Mouse (Mus musculus): ENCODE measurements around the gene Pdlim5.

The Pdlim5 gene

GRCm38 (mm10) chr3:142339440-142340251 lies 55.9 kb downstream of the Pdlim5 start:
- DNase-seq (ENCODE audit: low read depth) = no peak

- DNase-seq (ENCODE audit: low read depth) = no peak
Measured at GRCm38 (mm10) chr3:142338058-142338457, 57.4 kb downstream of the Pdlim5 start.

- DNase-seq (ENCODE audit: low read depth) = no peak
Measured at GRCm38 (mm10) chr3:142334496-142334895, 61.0 kb downstream of the Pdlim5 start.

- DNase-seq (ENCODE audit: low read depth) = no peak
Measured at GRCm38 (mm10) chr3:142333458-142333857, 62.0 kb downstream of the Pdlim5 start.

- DNase-seq (ENCODE audit: low read depth) = no peak
Measured at GRCm38 (mm10) chr3:142332716-142333115, 62.8 kb downstream of the Pdlim5 start.

GRCm38 (mm10) chr3:142331872-142332554 lies 63.5 kb downstream of the Pdlim5 start:
- DNase-seq (ENCODE audit: low read depth) = no peak

GRCm38 (mm10) chr3:142330425-142330824 lies 65.1 kb downstream of the Pdlim5 start:
- no peak for DNase-seq (ENCODE audit: low read depth)

GRCm38 (mm10) chr3:142323592-142323991 lies 71.9 kb downstream of the Pdlim5 start:
- no peak for DNase-seq (ENCODE audit: low read depth)

- DNase-seq (ENCODE audit: low read depth) = no peak
Measured at GRCm38 (mm10) chr3:142321930-142322329, 73.6 kb downstream of the Pdlim5 start.

- no peak for DNase-seq (ENCODE audit: low read depth)
Measured at GRCm38 (mm10) chr3:142318147-142318546, 77.3 kb downstream of the Pdlim5 start.

GRCm38 (mm10) chr3:142316138-142316740 lies 79.3 kb downstream of the Pdlim5 start:
- DNase-seq (ENCODE audit: low read depth) = no peak

GRCm38 (mm10) chr3:142311075-142311474 lies 84.4 kb downstream of the Pdlim5 start:
- DNase-seq (ENCODE audit: low read depth) = no peak

- DNase-seq (ENCODE audit: low read depth) = no peak
Measured at GRCm38 (mm10) chr3:142310446-142310845, 85.0 kb downstream of the Pdlim5 start.

GRCm38 (mm10) chr3:142295287-142295676 lies 100.2 kb downstream of the Pdlim5 start:
- no peak for DNase-seq (ENCODE audit: low read depth)

GRCm38 (mm10) chr3:142294616-142295286 lies 100.7 kb downstream of the Pdlim5 start:
- peak; percentile 84 for DNase-seq (ENCODE audit: low read depth)

GRCm38 (mm10) chr3:142293561-142293960 lies 101.9 kb downstream of the Pdlim5 start:
- DNase-seq (ENCODE audit: low read depth) = no peak

- peak; percentile 73 for DNase-seq (ENCODE audit: low read depth)
Measured at GRCm38 (mm10) chr3:142282706-142283105, 112.8 kb downstream of the Pdlim5 start.

GRCm38 (mm10) chr3:142281656-142282055 lies 113.8 kb downstream of the Pdlim5 start:
- no peak for DNase-seq (ENCODE audit: low read depth)

- DNase-seq (ENCODE audit: low read depth) = peak; percentile 29
Measured at GRCm38 (mm10) chr3:142281093-142281445, 114.4 kb downstream of the Pdlim5 start.

GRCm38 (mm10) chr3:142280366-142281092 lies 115.0 kb downstream of the Pdlim5 start:
- DNase-seq (ENCODE audit: low read depth) = no peak

GRCm38 (mm10) chr3:142279011-142279410 lies 116.5 kb downstream of the Pdlim5 start:
- DNase-seq (ENCODE audit: low read depth) = no peak

- no peak for DNase-seq (ENCODE audit: low read depth)
Measured at GRCm38 (mm10) chr3:142276506-142276905, 119.0 kb downstream of the Pdlim5 start.

Measured in induced T-regulatory cell, adult 2 months (primary cell).